Mouse (Mus musculus): ENCODE data around the gene Ubxn10.

- no peak for TF ChIP-seq USF1 (IDR thresholded peaks at IDR 0.05; ENCODE audit: low read depth)
- TF ChIP-seq CTCF (IDR thresholded peaks at IDR 0.05; ENCODE audit: control insufficient read depth, insufficient read depth, insufficient read length) = no peak
These were observed 20.3 kb downstream of the Ubxn10 start for GRCm38 (mm10) chr4:138716697-138717096.

Data from C2C12 (cell line).